Mouse (Mus musculus): ENCODE measurements around the gene Lsm12.
"Not testable (repeated sequence)": the region's sequence is repeated elsewhere in the genome, so short reads cannot be mapped to it uniquely, and the experiment has no call there.

The Lsm12 gene

DNA sequence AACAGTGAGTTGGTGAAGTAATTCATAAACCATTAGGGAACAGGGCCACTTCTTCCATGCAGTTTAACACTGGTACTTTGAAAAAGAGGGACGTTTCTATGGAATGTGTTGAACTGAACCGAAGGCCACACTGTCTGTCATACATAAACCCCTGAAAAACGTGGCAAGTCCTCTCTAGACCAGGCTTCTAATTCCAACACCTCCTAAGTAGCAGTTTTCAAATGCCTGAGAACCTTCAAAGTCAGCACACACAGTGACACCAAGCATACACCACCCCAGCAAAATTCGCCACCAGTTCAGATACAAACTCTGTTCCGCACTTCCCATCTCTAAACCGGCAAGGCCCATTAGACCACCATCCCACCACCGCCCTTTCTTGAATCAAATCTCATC is 847 bp downstream of the Lsm12 start:
- DNase-seq: no peak

DNA sequence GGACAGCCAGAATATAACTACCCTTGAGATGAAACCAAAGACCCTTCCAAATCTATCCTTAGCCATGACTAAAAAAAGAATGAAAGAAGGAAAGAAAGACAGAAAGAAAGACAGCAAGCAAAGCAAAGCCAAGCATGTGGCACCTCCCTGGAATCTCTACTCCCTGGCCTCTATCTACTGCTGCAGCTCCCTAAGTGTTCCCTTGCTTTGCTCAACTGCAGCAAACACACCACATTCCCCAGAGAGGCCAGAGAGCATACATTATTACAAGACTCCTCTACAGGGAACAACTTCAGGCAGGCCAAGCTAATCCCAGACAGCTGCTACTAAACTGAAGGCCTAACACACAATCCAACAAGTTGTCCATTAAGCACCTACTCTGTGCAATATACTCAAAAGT is 5.3 kb downstream of the Lsm12 start:
- no peak for DNase-seq

DNA sequence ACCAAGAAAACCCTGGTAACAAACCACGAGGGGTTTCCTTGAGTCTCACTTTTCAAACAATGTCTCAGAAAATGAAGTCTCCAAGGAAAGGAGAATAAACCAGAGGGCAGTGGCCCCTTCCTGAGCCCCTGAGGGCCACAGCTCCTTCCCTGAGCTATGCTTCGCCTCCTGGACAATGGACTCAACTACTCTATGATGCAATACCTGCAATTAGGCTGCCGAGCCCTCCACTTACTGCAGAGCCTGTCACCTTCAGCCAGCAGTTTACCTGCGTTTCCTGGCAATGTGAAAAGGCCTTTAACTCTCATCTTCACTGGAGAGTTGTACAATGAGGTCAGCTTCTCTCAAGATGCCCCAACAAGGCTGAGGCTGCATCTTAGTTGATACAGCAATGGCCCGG is 16.4 kb downstream of the Lsm12 start:
- DNase-seq: no peak

DNA sequence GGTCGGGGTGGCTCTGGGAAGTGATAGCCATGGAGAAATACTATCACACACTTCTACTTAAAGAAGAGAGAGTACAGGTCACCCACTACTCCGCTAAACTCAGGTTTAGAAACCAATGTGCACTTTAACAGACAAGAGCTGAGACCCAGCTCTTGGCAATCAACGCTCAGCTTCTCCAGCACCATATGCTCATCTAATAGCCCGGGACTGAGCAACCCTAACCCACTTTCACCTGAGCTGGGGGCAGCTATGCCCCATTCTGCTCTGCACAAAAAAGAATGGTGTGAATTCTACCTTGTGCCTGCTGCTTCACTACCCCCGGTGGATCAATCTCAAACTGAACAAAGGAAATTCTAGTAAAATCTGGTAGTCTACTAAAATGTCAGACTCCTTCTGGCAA is 17.6 kb downstream of the Lsm12 start:
- peak; percentile 32 to 35 for DNase-seq

DNA sequence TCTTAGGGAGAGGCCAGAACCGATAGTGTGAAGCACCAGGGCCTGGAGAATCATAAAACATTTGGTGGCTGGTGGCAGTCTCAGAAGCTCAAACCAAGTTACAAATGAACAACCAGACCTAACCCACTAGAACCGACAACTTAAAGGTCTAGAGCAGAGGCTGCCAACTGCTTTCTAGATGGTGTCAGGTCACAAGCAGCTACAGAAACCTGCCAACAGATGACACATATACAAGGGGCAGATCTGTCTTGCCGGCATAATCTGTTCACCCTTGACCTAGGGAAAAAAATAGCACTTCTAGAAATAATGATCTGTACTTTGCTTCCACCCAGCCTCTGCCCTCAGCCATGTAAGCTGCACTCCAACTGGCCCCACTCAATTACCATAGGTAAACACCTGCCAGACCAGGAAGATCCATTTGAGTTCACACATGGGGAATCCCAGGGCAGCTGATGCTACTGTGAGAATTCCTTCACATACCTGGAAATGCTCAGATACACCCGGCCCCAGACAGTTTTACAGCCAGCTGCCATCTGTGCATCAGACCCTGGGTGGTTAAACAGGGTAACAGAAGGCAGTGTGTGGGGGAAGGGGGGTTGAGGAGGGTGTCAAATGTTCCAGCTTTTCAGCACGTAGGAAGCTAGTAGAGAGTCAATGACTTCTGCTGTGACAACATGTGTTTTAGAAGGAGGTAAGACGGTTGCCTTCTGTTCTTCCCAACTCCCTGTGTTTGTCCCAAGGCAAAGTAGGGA is 18.9 kb downstream of the Lsm12 start:
- peak; percentile 53 to 71 for DNase-seq

DNA sequence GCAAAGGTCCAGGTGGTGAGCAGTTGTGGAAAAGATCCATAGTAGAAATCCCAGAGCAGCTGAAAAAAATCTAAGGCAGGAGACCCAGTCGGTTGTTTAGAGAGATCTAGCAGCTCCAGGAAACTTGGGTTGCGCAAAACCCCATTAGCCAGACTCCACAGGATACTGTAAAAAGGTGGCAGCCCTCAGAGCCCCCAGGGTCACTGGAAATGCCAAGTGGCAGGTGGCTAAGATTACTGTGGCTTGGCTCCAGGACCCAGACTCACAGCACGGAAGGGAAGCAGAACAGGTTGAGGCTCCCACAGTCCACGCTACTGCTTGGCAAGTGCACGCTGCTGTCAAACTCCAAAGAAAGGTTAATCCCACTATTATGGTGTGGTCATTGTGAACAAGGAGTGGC is 25.3 kb downstream of the Lsm12 start:
- peak; percentile 80 to 84 for DNase-seq

DNA sequence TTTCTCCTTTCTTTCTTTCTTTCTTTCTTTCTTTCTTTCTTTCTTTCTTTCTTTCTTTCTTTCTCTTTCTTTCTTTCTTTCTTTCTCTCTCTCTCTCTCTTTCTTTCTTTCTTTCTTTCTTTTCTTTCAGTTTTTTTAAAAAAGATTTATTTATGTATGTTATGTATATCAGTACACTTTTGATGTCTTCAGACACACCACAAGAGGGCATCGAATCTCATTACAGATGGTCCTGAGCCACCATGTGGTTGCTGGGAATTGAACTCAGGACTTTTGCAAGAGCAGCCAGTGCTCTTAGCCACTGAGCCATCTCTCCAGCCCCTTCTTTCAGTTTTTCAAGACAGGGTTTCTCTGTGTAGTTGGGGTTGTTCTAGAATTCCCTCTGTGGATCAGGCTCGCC is 27.1 kb downstream of the Lsm12 start:
- DNase-seq: not testable (repeated sequence)

DNA sequence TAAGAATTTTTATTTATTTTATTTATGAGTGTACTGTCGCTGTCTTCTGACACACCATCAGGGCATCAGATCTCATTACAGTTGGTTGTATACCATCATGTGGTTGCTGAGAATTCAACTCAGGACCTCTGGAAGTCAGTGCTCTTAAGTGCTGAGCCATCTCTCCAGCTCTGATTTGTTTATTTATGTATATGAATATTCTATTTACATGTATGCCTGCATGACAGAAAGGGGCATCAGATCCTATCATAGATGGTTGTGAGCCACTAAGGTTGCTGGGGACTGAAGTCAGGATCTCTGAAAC is 28.4 kb downstream of the Lsm12 start:
- DNase-seq: no peak

DNA sequence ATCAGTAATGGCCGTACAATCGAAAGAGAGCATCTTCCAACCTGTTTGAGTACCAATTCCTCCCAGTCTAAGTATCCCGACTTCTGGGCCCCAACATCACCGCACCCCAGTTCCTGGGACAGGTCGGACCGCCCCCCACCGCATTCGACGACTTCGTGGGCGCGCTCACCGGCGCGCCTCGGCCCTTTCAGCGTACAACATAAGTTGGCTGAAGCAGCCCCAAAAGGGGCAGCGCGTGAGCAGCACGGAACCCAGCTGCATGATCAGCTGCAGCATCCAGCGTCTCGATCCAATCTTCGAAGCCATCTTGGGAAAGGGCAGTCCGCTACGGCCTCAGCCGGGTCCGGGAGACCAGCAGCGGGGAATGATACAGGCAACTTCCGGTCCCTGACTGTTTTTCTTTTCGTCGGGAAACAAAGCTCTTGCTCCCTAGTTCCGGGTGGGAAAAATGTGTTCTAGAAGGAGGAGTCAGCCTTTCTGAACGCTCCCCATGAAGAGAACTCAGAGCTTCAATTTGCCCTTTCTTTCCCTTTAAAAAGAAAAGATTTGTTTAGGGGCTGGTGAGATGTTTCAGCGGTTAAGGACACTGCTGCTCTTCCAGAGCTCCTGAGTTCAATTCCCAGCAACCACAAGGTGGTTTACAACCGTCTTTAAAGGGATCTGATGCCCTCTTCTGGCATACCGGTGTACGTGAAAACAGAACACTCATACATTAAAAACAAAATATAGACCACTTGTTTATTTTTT is 28.9 kb downstream of the Lsm12 start, which contains the start of gene Tmem101:
Tmem101 (minus strand) TSS at position 366 of the 747 bp plus-strand sequence.
- peak; percentile 87 to 90 for DNase-seq

DNA sequence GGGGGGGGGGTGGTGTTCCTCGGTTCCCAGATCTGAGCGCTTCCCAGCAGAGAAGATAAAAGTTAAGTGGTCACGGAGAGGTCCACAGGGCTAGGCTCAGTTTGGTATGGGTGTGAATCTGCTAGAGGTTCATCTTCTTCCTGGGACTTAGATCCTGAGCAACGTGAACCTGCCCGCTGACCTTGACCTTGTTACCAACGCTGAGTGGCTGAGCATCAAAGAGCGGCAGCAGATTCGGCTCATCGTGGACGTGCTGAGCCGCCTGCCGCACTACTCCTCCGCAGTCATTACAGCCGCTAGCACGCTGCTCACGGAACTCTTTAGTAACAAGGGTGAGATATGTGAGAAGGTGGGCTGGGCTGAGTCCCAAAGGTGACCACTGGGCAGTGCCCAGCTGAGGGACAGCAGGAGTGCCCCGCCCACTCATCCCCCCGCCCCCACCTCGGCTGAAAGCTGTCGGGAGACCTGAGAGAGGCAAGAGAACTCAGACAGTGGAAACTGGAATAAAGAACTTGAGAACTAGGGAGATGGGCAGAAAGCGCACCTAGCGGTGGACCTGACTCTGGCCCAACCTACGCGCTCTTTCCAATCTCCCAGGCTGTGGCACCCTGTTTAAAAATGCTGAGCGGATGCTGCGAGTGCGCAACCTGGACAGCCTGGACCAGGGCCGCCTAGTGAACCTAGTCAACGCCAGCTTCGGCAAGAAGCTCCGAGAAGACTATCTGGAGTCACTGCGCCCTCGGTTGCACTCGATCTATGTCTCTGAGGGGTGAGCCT is 37.7 kb downstream of the Lsm12 start:
- no peak for DNase-seq

DNA sequence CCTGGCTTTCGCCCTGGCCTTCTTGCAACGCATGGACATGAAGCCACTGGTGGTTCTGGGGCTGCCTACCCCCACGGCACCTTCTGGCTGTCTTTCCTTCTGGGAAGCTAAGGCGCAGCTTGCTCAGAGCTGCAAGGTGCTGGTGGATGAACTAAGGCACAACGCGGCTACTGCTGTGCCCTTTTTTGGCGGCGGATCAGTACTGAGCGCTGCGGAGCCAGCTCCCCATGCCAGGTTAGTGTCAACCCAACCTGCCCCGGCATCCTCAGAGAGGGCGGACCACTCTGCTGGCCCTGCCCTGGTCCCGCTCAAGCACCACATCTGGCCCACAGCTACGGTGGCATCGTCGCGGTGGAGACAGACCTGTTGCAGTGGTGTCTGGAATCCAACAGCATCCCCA is 38.6 kb downstream of the Lsm12 start:
- no peak for DNase-seq

DNA sequence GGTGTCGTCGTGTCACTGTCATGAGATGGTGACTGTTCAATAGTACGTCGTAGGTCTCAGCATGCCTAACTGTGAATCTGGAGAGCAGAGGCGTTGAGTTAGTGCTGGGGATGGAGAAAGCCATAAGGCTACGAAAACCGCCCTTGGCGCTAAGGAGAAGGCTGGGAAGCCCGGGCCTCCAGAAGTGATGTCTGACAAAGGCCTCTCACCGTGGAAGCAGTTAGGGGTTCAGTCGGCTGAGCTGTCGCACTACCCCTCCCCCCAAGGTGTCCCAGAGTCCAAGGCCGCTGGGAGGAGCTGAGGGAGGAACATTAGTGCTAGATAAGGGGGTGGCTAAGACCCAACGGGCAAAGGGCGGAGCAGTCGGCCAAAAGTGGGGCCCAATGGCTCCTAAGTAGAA is 39.1 kb downstream of the Lsm12 start:
- no peak for DNase-seq

DNA sequence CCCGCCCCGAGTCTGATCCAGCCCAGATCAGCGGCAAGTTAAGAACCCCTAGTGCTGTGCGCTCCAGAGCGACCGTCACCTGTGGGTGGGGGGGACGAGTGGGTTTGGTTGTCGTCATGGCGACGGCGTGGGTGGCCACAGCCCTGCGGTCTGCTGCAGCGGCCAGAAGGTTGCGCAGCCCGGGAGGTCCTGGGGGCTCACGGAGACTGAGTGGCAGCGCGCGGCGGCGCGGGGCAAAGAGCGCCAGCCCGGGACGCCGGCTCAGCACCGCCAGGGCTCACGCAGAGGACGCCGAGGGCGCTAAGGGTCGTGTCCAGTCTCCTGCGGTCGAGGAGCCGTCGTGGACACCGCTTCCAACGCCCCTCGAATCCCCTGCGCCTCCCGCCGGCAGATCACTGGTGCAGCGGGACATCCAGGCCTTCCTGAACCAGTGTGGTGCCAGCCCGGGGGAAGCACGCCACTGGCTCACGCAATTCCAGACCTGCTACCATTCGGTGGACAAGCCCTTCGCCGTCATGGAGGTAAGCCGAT is 39.6 kb downstream of the Lsm12 start, which contains the start of gene Nags:
Nags (plus strand) TSS at position 43 of the 531 bp plus-strand sequence.
- no peak for DNase-seq

DNA sequence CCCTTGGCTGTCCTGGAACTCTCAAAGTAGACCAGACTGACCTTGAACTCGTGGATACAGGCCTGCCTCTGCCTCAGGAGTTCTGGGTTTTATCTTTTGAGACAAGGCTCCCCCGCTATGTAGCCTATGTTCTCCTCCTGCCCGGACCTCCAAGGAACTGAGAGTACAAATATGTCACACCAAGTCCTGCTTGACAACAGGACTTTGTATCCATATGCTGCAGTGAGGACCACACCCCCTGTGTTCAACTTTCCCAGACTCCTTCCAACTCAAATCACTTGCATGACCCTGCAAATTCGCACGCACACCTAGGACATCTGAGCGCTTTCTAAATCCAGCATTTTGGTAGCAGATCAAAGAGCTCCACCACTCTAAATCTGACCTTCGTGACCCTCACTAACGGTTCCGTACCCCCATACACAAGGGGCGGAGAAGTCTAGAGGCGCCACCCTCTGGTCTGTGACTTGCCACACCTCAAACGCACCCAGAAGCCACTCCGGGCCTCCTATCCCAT is 40.1 kb downstream of the Lsm12 start:
- DNase-seq: no peak

DNA sequence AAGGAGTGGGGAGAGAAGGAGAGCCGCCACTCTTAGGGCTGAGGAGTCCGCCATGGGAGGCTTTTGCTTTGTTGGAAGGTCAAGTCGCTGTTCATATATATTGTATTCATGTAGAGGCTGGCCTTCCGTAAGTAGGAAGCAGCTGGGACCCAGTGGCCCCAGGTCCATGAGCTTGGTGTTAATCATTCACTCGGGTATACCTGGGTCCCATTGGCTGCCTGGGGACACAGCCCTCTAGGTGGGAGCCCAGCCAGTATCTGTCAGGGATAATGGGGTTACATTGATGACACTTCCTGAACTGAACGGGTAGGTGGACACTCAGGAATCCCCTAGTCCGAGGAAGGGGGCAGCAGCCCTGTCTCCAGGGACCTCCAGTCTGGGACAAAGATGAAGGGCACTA is 42.7 kb downstream of the Lsm12 start:
- DNase-seq: no peak

DNA sequence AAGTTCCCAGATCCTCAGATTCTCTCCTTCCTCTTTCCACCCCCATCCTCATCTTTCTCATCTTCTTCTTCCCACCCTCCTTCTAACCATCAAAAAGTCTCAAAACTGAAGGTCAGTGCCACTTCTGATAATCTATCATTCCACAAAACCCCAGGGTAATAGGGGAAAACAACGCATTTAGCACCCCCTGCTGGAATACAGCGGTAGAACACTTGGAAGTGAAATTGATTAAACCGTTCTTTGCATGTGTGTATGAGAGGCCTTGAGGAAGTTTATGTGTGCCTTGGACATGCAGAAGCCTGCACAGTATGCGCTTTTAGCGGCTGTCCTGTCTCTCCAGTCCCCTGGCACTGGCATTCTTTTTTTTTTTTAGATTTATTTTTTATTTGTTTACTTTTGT is 44.6 kb downstream of the Lsm12 start:
- peak; percentile 58 to 80 for DNase-seq

DNA sequence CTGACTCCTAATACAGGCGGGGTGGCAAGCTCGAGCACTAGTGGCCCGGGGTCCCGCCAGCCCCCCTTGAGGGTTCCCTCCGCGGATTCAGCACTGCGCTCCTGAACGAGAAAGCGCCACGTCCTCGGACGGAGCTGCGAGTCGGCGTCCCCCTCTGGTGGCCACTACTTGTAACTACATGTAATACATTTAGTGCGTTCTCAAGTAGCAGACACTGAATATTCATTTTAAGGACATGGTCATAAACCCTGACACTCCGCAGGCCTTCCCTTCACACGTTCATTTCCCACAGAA is 46.7 kb downstream of the Lsm12 start:
- peak; percentile 70 to 71 for DNase-seq

DNA sequence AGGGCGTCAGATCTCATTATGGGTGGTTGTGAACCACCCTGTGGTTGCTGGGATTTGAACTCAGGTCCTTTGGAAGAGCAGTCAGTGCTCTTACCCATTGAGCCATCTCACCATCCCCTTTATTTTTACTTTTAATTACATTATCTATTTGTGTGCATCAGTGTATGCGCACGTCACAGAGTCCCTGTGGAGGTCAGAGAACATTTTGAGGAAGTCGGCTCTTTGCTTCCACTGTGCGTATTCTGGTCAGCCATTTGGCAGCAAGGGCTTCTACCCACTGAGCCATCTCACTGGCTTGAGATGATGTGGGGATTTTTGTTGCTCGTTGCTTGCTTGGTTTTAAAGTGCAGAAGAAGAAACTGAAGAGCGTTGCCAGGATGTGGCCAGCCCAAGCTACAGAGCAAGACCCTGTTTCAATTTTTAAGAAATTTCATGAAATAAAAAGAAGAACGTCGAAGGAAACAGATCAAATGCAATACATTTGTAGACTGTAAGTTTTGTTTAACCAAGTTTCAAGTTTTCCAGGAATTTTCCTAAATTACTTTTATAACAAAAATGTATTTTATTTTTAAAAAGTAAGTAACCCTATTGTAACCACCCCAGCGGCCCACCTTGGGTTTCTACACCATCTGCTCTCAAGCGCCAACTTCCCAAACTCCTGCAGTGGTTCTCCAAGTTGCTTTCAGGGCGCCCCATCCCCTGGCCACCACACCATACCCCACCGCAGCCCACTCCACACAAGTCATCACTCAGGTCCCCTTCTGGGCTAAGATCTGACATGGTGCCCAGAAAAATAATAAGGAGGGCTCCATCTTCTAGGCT is 47.3 kb downstream of the Lsm12 start:
- no peak for DNase-seq

DNA sequence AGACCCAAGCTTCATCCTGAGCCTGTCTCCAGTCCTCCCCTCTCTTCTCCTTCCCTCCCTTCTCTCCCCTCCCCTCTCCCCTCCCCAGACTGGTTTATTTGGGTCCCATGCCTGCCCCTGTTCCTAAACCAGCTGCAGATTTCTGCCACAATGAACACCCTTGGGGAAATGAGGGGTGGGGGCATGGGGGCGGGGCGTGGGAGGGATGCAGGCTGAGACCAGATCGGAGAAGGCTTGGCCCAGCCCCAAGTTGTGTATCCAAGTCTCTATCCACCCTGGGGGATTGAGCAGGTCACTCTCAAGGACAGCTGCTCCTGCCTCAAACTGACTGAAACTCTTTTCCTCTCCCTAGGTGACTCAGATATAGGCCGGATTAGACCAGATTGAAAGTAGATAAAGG is 50.6 kb downstream of the Lsm12 start:
- no peak for DNase-seq

DNA sequence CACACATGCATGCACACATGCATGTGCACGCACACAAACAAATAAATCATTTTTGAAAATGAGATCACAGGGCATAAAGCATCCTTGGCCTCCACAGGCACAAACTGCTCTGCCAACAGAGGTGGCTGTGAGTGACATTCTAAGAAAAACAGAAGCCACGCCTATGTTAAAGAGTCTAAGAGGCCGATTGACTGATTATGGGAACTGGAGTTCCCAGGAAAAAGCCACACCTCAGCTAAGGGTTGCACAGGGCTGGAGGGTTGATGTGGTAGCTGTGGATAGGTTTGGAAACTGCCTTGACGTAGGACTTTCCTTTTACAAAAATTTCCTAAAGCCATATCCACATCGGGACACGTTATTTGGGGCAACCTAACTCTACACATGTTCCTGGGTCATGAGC is 67.7 kb downstream of the Lsm12 start:
- DNase-seq: no peak

DNA sequence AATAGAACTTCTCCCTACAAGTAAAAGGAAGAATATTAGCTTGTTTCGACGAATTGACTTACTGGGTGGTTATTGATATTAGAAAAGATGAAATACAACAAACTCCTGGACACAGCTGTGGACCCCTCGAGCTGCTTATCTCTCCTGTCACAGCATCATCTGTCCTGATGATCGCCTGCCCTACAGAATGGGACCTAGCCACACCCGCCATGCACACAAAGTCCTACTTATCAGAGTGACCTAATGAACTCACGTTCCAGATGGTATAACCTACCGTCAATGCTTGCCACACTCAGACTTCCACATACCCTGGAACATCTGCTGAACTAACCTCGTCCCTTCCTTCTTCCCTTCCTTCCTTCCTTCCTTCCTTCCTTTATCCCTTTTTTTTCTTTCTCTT is 68.9 kb downstream of the Lsm12 start:
- DNase-seq: no peak
